Mouse (Mus musculus) splenic B cell, adult 2 months (primary cell): ENCODE data around the gene Axin2.

ENCODE experiments used
- DNase-seq: peaks from one replicate; pipeline ENCODE4 v3.0.0-alpha.2; 2011; ENCODE audit warnings: low read depth, low spot score
- H3K27me3 ChIP-seq: 2 replicates; pipeline ENCODE4 v1.6.1; 2012; ENCODE audit warnings: mild to moderate bottlenecking, low read length, moderate library complexity, mixed read lengths; ENCODE audit not compliant: control insufficient read depth, poor library complexity, insufficient read depth, severe bottlenecking
- H3K36me3 ChIP-seq: 2 replicates; pipeline ENCODE4 v1.6.1; 2012; ENCODE audit warnings: mild to moderate bottlenecking, low read length, moderate library complexity, mixed read lengths; ENCODE audit not compliant: control insufficient read depth, poor library complexity, insufficient read depth, severe bottlenecking

Gene Axin2

GRCm38 (mm10) chr11:108959196-108959595, 39.0 kb downstream of the Axin2 start:
- Histone ChIP-seq H3K36me3 (no peaks in the 10 kb centered on the region), H3K27me3 (no peaks in the 10 kb centered on the region)
- no peak for DNase-seq

GRCm38 (mm10) chr11:108961651-108962065, 41.5 kb downstream of the Axin2 start:
- no peaks in the 10 kb centered on the region for H3K36me3 ChIP-seq
- no peaks in the 10 kb centered on the region for H3K27me3 ChIP-seq
- no peak for DNase-seq

GRCm38 (mm10) chr11:108963476-108964232, 43.5 kb downstream of the Axin2 start:
- H3K36me3 ChIP-seq = no peaks in the 10 kb centered on the region
- no peak for DNase-seq

GRCm38 (mm10) chr11:108965740-108966139, 45.6 kb downstream of the Axin2 start:
- no peaks in the 10 kb centered on the region for H3K27me3 ChIP-seq
- H3K36me3 ChIP-seq = no peaks in the 10 kb centered on the region
- no peak for DNase-seq

More at GRCm38 (mm10) chr11:108963476-108964232, 43.5 kb downstream of the Axin2 start:
- no peaks in the 10 kb centered on the region for H3K27me3 ChIP-seq

GRCm38 (mm10) chr11:108973459-108973858, 53.3 kb downstream of the Axin2 start:
- DNase-seq = no peak
- no peaks in the 10 kb centered on the region for H3K27me3 ChIP-seq
- H3K36me3 ChIP-seq = no peaks in the 10 kb centered on the region

GRCm38 (mm10) chr11:108973866-108974265, 53.7 kb downstream of the Axin2 start:
- H3K36me3 ChIP-seq = no peaks in the 10 kb centered on the region
- DNase-seq = no peak
- H3K27me3 ChIP-seq = no peaks in the 10 kb centered on the region

- DNase-seq = no peak
- no peaks in the 10 kb centered on the region for H3K36me3 ChIP-seq
- no peaks in the 10 kb centered on the region for H3K27me3 ChIP-seq
These were observed 55.4 kb downstream of the Axin2 start for GRCm38 (mm10) chr11:108975583-108975982.

GRCm38 (mm10) chr11:108980530-108980929, 60.4 kb downstream of the Axin2 start:
- no peak for DNase-seq
- Histone ChIP-seq H3K27me3 (no peaks in the 10 kb centered on the region), H3K36me3 (no peaks in the 10 kb centered on the region)

- Histone ChIP-seq H3K36me3 (no peaks in the 10 kb centered on the region), H3K27me3 (no peaks in the 10 kb centered on the region)
- no peak for DNase-seq
These were observed 60.9 kb downstream of the Axin2 start for GRCm38 (mm10) chr11:108981012-108981411.

GRCm38 (mm10) chr11:108983409-108984064, 63.4 kb downstream of the Axin2 start:
- no peaks in the 10 kb centered on the region for H3K36me3 ChIP-seq
- no peaks in the 10 kb centered on the region for H3K27me3 ChIP-seq
- DNase-seq = no peak

GRCm38 (mm10) chr11:108984711-108985419, 64.7 kb downstream of the Axin2 start:
- Histone ChIP-seq H3K27me3 (no peaks in the 10 kb centered on the region), H3K36me3 (no peaks in the 10 kb centered on the region)
- DNase-seq = no peak

- no peaks in the 10 kb centered on the region for H3K27me3 ChIP-seq
- no peaks in the 10 kb centered on the region for H3K36me3 ChIP-seq
- no peak for DNase-seq
These were observed 65.7 kb downstream of the Axin2 start for GRCm38 (mm10) chr11:108985836-108986235.

GRCm38 (mm10) chr11:108987226-108987625, 67.1 kb downstream of the Axin2 start:
- H3K36me3 ChIP-seq = no peaks in the 10 kb centered on the region
- no peak for DNase-seq

GRCm38 (mm10) chr11:108987705-108988104, 67.6 kb downstream of the Axin2 start:
- Histone ChIP-seq H3K27me3 (no peaks in the 10 kb centered on the region), H3K36me3 (no peaks in the 10 kb centered on the region)
- DNase-seq = no peak

More at GRCm38 (mm10) chr11:108987226-108987625, 67.1 kb downstream of the Axin2 start:
- no peaks in the 10 kb centered on the region for H3K27me3 ChIP-seq

- no peaks in the 10 kb centered on the region for H3K36me3 ChIP-seq
- H3K27me3 ChIP-seq = no peaks in the 10 kb centered on the region
- no peak for DNase-seq
These were observed 68.1 kb downstream of the Axin2 start for GRCm38 (mm10) chr11:108988258-108988657.
